Mouse (Mus musculus) ES-E14 (cell line): ENCODE data around the gene Erg.

Source experiments
- ZC3H11A ChIP-seq: IDR thresholded peaks from 2 replicates; pipeline ENCODE4 v1.6.1; 2012; ENCODE audit warnings: low read depth, mild to moderate bottlenecking, inconsistent platforms, low read length, borderline replicate concordance
- ZNF384 ChIP-seq: IDR thresholded peaks from 2 replicates; pipeline ENCODE4 v1.6.1; 2012; ENCODE audit warnings: low read depth, low read length, inconsistent platforms

GRCm38 (mm10) chr16:95579289-95579688 is 7.1 kb downstream of the Erg start:
- TF ChIP-seq ZNF384: no peak
- TF ChIP-seq ZC3H11A: no peak
